Mouse (Mus musculus) neural tube, embryonic 10.5 days (tissue): Measurements from ENCODE around the gene Ttc33.
A peak's percentile ranks its signal among the peaks of the same experiment; 100 is the strongest.
"Not testable (repeated sequence)": the region's sequence is repeated elsewhere in the genome, so short reads cannot be mapped to it uniquely, and the experiment has no call there.

Experiments used
- DNase-seq: peaks from one replicate; pipeline ENCODE4 v3.0.0-alpha.2; 2017; ENCODE audit warnings: low spot score; ENCODE audit errors: extremely low spot score

Ttc33 gene

GRCm38 (mm10) chr15:5184668-5185330 is 526 bp upstream of the Ttc33 start:
- peak; percentile 24 for DNase-seq

DNA sequence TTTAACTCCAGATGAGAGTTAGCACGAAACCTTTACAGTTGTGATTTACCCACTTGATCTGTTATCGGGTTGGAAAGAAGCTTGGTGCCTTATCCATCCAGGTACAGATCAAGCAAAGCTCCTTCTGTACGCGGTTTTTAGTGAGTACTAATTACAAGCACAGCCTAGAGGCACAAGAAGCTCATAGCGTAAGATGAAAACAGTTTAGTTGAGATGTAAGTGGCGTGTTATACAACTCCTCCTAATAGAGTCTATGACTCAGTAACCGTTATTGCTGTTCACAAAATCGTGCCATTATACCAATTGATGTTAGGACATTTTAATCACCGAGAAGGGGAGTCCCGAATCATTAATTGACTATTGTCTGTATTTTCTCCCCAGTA is 959 bp downstream of the Ttc33 start:
- DNase-seq: no peak

DNA sequence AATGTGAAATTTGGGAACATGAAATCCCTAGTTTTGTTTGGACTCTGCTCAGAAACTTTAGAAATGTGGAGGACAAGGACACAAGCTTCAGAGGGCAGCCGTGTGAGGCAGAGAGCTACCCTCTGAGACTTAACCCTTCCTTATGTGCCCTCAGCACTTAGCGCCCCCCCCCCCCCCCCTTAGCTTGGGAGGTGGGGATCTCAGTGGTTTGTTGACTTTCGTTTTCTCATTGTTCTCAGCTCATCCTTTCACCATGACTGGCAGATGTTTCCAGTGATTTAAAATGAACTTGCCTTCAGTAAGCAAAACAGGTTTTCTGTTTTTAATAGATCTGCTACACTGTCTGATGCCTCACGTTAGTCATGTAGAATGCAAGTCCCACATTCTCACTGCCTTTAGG is 1.8 kb downstream of the Ttc33 start:
- DNase-seq: no peak

DNA sequence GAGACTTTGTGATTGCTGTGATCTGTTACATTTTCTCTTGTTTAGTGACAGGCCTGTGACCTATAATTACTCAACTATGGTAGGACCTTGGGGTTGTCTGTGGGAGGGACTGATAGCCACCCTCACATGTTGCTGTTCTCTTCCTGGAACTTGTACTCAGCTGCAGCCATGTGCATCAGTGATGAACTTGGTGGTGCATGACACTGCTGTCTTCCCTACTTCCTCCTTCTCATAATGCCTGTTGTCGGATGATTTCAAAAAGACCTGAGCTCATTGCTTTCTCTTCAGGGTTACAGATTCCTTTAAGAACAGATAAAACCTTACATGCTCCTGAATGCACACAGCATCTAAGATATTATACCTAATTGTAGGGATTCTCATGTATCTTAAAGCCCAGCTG is 2.7 kb downstream of the Ttc33 start:
- DNase-seq: no peak

- DNase-seq: no peak
Observed at GRCm38 (mm10) chr15:5189504-5190093, 4.3 kb downstream of the Ttc33 start.

DNA sequence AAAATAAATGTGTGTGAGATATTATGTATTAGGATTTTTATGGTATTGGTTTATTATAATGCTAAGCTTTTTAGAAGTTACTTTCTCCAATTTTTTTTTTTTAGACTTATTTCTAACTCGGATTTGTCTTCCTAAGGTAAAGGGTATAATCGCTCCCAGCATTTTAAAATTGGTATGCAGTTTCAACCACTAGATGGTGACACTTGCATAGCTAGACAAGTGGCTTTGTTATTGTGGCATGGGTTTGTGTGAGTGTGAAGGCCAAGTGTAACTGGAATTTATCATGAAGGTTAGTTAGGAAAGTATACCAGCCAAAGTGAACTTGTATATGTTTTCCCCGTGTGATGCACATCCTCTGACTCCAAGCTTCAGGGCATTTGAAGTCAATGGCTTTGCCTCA is 8.5 kb downstream of the Ttc33 start:
- no peak for DNase-seq

GRCm38 (mm10) chr15:5194446-5194845 is 9.1 kb downstream of the Ttc33 start:
- DNase-seq: no peak

- no peak for DNase-seq
Observed at GRCm38 (mm10) chr15:5194931-5195330, 9.6 kb downstream of the Ttc33 start.

DNA sequence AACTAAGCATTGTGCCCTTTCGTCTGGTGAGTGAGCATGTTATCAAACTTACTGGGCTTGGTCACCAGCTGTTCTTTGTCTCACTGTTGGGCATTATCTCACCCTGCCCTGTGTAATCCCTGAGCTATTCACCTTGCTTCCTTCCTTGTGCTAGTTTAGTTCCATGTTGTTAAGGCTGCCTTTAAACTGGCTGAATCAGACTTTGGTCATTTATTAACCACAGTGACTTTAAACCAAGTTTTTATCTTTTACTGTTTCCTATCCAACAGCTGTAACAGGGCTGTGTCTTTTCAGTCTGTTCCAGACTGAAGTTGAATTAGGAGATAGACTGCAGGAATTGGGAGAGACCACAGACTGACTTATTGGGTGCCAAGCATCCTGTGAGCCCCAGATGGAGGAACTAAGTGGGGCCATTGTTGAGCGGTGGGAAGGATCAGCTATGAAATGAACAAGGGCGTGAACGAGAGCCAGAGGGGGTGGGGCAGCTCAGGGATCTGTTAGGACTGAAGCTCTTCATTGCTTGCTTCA is 10.7 kb downstream of the Ttc33 start:
- DNase-seq: no peak

- peak; percentile 23 for DNase-seq
Observed at GRCm38 (mm10) chr15:5196691-5197090, 11.4 kb downstream of the Ttc33 start.

- DNase-seq: no peak
Observed at GRCm38 (mm10) chr15:5205222-5205621, 19.9 kb downstream of the Ttc33 start.

GRCm38 (mm10) chr15:5209116-5209515 is 23.8 kb downstream of the Ttc33 start:
- DNase-seq: no peak

GRCm38 (mm10) chr15:5220491-5220890 is 35.2 kb downstream of the Ttc33 start:
- DNase-seq: no peak

GRCm38 (mm10) chr15:5230746-5231145 is 45.4 kb downstream of the Ttc33 start:
- not testable (repeated sequence) for DNase-seq

DNA sequence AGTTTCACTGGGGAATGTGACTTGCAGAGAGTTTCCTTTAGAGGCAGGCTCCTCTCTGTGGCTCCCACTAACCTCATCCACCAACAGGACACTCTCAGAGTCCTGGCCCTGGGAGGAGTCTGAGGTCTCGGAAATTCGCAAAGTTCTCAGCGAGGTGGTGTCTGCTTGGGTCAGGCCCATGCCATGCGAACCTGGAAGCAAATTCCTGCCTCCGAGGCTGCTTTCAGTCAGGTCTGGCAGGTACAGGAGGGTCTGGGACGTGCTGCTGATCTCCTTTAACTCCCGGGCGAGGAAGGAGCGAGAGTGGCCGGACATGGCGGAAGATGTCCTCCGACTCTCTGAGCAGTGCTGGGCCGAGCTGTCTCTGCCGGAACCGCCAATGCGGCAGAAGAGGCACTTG is 49.3 kb downstream of the Ttc33 start:
- DNase-seq: no peak

DNA sequence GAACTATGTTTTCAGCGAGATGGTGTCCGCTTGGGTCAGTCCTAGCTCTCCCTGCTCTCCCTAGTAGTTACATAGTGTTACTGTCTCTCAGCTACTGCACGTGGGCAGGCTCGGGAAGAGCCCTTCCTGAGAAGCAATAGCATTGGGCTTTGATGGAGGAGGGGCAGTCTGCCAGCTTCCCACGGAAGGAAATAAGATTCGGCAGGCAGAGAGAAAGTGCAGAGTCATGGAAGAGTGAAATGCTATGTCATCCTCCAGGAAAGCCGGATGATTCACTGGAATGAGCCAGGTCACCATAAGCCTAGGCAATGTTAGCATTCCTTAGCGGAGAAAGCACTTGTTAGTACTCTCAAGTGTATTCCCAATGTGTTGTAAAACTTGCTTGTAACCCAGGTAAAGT is 50.2 kb downstream of the Ttc33 start:
- no peak for DNase-seq

- peak; percentile 66 for DNase-seq
Observed at GRCm38 (mm10) chr15:5236538-5236937, 51.2 kb downstream of the Ttc33 start.

- no peak for DNase-seq
Observed at GRCm38 (mm10) chr15:5237012-5237660, 51.8 kb downstream of the Ttc33 start.

DNA sequence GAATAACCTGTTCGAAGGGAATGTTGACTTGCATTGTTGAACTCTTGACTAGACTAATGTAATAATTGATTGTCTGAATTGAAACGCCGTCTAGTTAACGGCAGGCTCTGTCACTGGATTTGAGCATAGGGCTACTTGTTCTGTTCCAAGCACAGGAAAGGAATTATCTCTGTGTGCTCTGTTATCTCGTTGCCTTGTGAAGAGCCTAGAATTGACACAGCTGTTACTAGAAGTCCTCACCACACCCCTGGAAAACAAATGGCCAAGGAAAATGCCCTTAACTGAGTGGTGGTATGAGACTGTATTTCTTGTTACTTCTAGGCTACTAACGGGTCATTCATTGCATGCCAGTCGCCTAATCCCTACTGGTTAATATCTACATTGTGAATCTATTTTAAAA is 52.7 kb downstream of the Ttc33 start:
- no peak for DNase-seq

GRCm38 (mm10) chr15:5238553-5238952 is 53.2 kb downstream of the Ttc33 start:
- no peak for DNase-seq

- DNase-seq: no peak
Observed at GRCm38 (mm10) chr15:5239361-5239760, 54.0 kb downstream of the Ttc33 start.

DNA sequence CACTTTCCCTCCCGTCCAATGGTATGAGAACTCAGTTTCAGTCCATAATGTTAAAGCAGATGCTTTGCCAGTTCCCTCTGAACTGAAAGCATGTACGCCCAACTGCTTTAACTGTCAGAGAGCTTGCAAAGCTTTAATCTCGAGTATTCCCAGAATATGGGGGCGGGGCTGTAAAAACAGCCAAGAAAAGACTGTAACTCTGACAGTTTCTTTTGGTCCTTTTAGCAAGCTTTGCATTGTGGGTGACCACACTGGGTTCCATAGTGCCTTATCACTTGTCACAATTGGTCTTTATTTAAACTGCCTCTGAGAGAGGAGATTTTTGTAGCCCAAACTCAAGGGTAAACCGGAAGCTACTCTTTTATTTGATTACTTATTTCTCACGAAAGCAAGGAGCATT is 54.6 kb downstream of the Ttc33 start:
- DNase-seq: no peak

GRCm38 (mm10) chr15:5240360-5240759 is 55.0 kb downstream of the Ttc33 start:
- no peak for DNase-seq
